Mouse (Mus musculus) embryonic facial prominence, embryonic 12.5 days (tissue): ENCODE data around the gene Cd55b. TPM values are rescaled to one million over a fixed set of nuclear protein-coding genes. Genes with fewer than 3 reads are reported as not detected.

ENCODE experiments used
- polyA plus RNA-seq: library from polyadenylated mRNA; unstranded; fragments of >200 nt; fragmentation: Nextera tagmentation; extraction: Ambion mirVana; gene quantifications from 2 replicates; pipeline ENCODE4 v1.2.1, GENCODE M21; 2016

Cd55b gene
- polyA plus RNA-seq, 1 experiment from 2014 or later, result not detected

Other genes with a start within 250 kb of the Cd55b start
- 5.2 and 5.9 TPM in 2 replicates for gene Cd55, start 39.7 kb upstream of the Cd55b start, polyA plus RNA-seq
- not detected in 2 replicates for gene Zp3r, start 206.6 kb upstream of the Cd55b start, polyA plus RNA-seq
- gene C4bp, start 238.6 kb upstream of the Cd55b start, polyA plus RNA-seq, result not detected in 2 replicates